Mouse (Mus musculus) ES-E14 (cell line): ENCODE results near the gene 4921536K21Rik. TPM values are rescaled to one million over a fixed set of nuclear protein-coding genes. Genes with fewer than 3 reads are reported as not detected.

ENCODE experiments used
- DNase-seq: peaks from one replicate; pipeline ENCODE4 v3.0.0-alpha.2; 2013; ENCODE audit warnings: low read depth, low spot score
- H3K27ac ChIP-seq: 2 replicates; pipeline ENCODE4 v1.5.1; 2012; ENCODE audit warnings: low read depth, mild to moderate bottlenecking, low read length, moderate library complexity, mixed read lengths; ENCODE audit not compliant: poor library complexity, insufficient read depth, severe bottlenecking
- H3K36me3 ChIP-seq: 2 replicates; pipeline ENCODE4 v1.6.1; 2012; ENCODE audit warnings: mild to moderate bottlenecking, low read length, moderate library complexity, mixed read lengths; ENCODE audit not compliant: control insufficient read depth, poor library complexity, insufficient read depth, severe bottlenecking
- H3K4me1 ChIP-seq, 2 experiments: fragments of 150-350 bp in 1 of 2; sonication (generic) in 1 of 2; 2 replicates each; pipeline ENCODE4 v1.6.1; 2012; ENCODE audit warnings: low read length in 2 of 2, mild to moderate bottlenecking in 1 of 2, mixed read lengths in 1 of 2; ENCODE audit not compliant: control insufficient read depth in 2 of 2, insufficient read depth in 2 of 2, poor library complexity in 1 of 2
- H3K4me3 ChIP-seq, 2 experiments: fragments of 150-350 bp in 1 of 2; sonication (generic) in 1 of 2; 2 replicates each; pipeline ENCODE4 v1.5.1; 2012; ENCODE audit warnings: low read length in 2 of 2, low read depth in 1 of 2, mild to moderate bottlenecking in 1 of 2, mixed read lengths in 1 of 2; ENCODE audit not compliant: insufficient read depth in 1 of 2, poor library complexity in 1 of 2, severe bottlenecking in 1 of 2
- H3K9ac ChIP-seq: 2 replicates; pipeline ENCODE4 v1.6.1; 2012; ENCODE audit warnings: low read depth, mild to moderate bottlenecking, low read length, mixed read lengths; ENCODE audit not compliant: poor library complexity, insufficient read depth, severe bottlenecking
- H3K9me3 ChIP-seq: fragments of 150-350 bp; sonication (generic); 2 replicates; pipeline ENCODE4 v1.6.1; 2012; ENCODE audit warnings: low read depth, mild to moderate bottlenecking, low read length; ENCODE audit not compliant: control insufficient read depth, insufficient read depth
- CHD2 ChIP-seq: IDR thresholded peaks from 2 replicates; pipeline ENCODE4 v1.6.1; 2014; ENCODE audit warnings: mild to moderate bottlenecking, low read depth, low read length, inconsistent platforms
- HCFC1 ChIP-seq: IDR thresholded peaks from 2 replicates; pipeline ENCODE4 v1.6.1; 2012; ENCODE audit warnings: low read length, inconsistent platforms, borderline replicate concordance; ENCODE audit not compliant: insufficient read depth
- MAFK ChIP-seq: IDR thresholded peaks from 2 replicates; pipeline ENCODE4 v1.6.1; 2014; ENCODE audit warnings: mild to moderate bottlenecking, low read depth, low read length, inconsistent platforms; ENCODE audit not compliant: insufficient read depth
- ZC3H11A ChIP-seq: IDR thresholded peaks from 2 replicates; pipeline ENCODE4 v1.6.1; 2012; ENCODE audit warnings: low read depth, mild to moderate bottlenecking, inconsistent platforms, low read length, borderline replicate concordance
- ZNF384 ChIP-seq: IDR thresholded peaks from 2 replicates; pipeline ENCODE4 v1.6.1; 2012; ENCODE audit warnings: low read depth, low read length, inconsistent platforms
- in situ Hi-C, 2 experiments: fragments of 600-800 bp; cut with MboI; formaldehyde crosslinking; loops; one replicate each; pipeline ENCODE4 v1.15.1; 2025; ENCODE audit warnings: low sequenced_read_pairs in 2 of 2, inconsistent platforms in 1 of 2; ENCODE audit not compliant: unreplicated experiment in 2 of 2
- total RNA-seq: library from RNA; depleted of rRNA; stranded (reverse); fragments of 300-350 nt; gene quantifications from 2 replicates; pipeline ENCODE4 v1.2.3, GENCODE M21; 2012

The 4921536K21Rik gene
- total RNA-seq, 1 experiment = 0.22 TPM

DNA sequence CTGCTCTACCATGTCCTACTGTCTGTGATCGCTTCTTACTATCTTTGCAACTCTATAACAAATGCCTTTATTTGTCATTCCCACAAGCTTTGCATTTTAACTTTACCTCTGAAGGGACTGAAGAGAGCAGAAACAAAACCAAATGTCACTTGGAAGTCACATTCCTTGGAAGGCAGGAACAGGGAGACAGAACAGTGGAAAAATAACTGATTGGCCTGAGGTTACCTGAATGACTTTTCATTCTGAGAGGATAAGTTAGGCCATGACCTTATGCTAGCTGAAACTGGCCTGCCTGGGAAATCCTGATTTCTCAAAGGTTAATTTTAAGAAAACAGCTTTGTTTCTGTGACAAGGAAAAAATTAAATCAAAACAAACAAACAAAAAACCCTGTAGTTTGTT lies 1.0 kb upstream of the 4921536K21Rik start:
- in situ Hi-C loops = no loop called here
- no peak overlapping the region for H3K27ac ChIP-seq
- no peak overlapping the region for H3K4me3 ChIP-seq

DNA sequence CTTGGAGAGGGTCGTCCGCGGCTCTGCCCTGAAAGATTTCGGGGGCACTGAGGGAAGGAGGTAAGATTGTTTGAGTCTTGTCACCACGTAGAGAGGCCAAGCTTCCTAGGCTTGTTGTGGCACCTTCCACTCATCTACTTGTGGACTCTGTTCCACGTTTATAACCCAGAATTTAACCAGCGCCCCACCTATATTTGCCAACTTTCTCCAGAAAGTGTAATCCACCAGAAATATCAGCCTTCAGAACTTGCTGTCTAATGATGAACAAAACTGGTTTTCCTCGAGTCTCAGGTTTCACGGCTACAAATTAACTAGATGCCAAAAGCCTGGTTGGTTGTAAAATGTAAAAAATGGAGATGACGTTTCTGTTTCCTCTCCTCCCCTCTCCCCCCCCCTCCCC lies 560 bp upstream of the 4921536K21Rik start:
- in situ Hi-C loops = no loop called here
- no peaks in the 10 kb centered on the region for H3K9me3 ChIP-seq
- no peak for TF ChIP-seq HCFC1
- TF ChIP-seq ZNF384 = no peak
- TF ChIP-seq MAFK = no peak
- TF ChIP-seq CHD2 = no peak
- no peak for TF ChIP-seq ZC3H11A
- no peak overlapping the region for H3K27ac ChIP-seq
- DNase-seq = no peak
- H3K9ac ChIP-seq = peak overlapping the region; percentile 57
- H3K4me3 ChIP-seq = peak overlapping the region; percentile 66 to 79
- peaks cover 3% of the 10 kb centered on the region; the same call in 1 of the 2 replicates for H3K36me3 ChIP-seq
- H3K4me1 ChIP-seq = no peaks in the 10 kb centered on the region

More for the DNA sequence above, 1.0 kb upstream of the 4921536K21Rik start:
- Histone ChIP-seq H3K9me3 (no peaks in the 10 kb centered on the region), H3K36me3 (peaks cover 3% of the 10 kb centered on the region; the same call in 1 of the 2 replicates), H3K9ac (no peak overlapping the region), H3K4me1 (no peaks in the 10 kb centered on the region)
- TF ChIP-seq ZNF384 (no peak), ZC3H11A (no peak), MAFK (no peak), HCFC1 (no peak), CHD2 (no peak)
- DNase-seq = no peak

DNA sequence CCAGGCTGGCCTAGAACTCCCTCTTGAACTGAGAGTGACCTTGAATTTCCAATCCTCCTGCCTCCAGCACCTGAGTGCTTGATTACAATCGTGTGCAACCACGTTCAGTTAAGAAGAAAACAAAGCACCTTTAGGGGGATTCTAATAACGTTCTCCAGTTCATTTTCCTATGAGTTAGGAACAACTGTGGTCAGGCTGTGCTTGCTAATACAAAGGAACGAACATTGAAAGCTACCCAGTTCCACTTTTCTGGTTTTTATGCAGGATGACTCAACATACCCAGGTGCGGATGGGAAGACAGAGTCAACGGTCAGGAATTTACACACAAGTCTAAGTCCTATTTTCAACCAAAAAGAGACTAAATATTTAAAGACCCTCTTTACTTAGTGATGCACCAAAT lies 928 bp downstream of the 4921536K21Rik start:
- Histone ChIP-seq H3K4me3 (peak overlapping the region in 1 of 2 experiments; percentile 79; a peak in 2 of 4 replicates), H3K4me1 (no peaks in the 10 kb centered on the region), H3K9ac (no peak overlapping the region), H3K36me3 (peaks cover 3% of the 10 kb centered on the region; the same call in 1 of the 2 replicates), H3K9me3 (no peaks in the 10 kb centered on the region), H3K27ac (no peak overlapping the region)
- in situ Hi-C loops = no loop called here
- DNase-seq = no peak
- TF ChIP-seq HCFC1 (no peak), MAFK (no peak), CHD2 (no peak)

DNA sequence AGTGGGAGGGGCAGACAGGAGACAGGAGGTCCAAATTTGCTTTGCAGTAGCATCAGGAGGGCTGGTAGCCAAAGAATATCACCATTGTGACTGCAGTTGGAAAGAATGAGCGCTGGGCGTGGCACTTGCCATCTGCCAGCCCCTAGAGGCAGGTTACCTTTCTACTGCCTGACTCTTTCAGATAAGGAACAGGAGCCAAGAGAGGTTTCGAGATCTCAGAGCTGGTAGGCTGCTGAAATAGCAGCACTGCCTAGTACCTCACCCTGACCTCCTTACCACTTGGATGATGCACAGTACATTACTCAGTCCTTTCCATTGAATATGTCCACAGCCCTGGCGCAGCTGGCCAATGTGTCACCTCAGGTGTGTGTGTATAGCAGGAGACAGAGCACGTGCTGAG lies 7.6 kb downstream of the 4921536K21Rik start:
- TF ChIP-seq MAFK (no peak), CHD2 (no peak), ZNF384 (no peak), HCFC1 (no peak), ZC3H11A (no peak)
- no peak overlapping the region for H3K9ac ChIP-seq
- in situ Hi-C loops = no loop called here
- H3K9me3 ChIP-seq = no peaks in the 10 kb centered on the region
- H3K4me3 ChIP-seq = no peak overlapping the region
- H3K27ac ChIP-seq = no peak overlapping the region
- H3K4me1 ChIP-seq = peaks cover 0 to 7% of the 10 kb centered on the region in 2 experiments; a peak in 1 of 4 replicates
- no peak for DNase-seq
- H3K36me3 ChIP-seq = no peaks in the 10 kb centered on the region

DNA sequence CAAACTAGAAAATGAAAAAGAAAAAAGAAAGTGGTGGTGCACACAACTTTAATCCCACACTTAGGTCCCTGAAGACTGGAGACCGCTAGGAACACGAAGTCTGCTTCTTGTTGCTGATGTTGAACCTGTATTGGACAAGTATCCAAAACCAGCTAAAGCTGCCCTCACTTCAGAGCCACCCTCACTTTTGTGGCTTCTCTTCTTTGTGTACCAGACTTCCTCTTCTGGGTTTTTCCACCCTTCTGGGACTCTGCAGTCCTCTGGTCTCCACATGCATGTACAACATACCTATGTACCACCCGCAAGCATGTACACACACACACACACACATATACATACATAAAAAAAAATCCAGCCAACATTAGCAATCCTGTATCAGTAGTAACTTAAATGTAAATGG lies 11.2 kb downstream of the 4921536K21Rik start:
- H3K9ac ChIP-seq = no peak overlapping the region

More for the DNA sequence above, 11.2 kb downstream of the 4921536K21Rik start:
- TF ChIP-seq ZNF384 (no peak), HCFC1 (no peak), MAFK (no peak), CHD2 (no peak), ZC3H11A (no peak)
- H3K9me3 ChIP-seq = no peaks in the 10 kb centered on the region
- no peak for DNase-seq
- peaks cover 0 to 9% of the 10 kb centered on the region in 2 experiments; a peak in 1 of 4 replicates for H3K4me1 ChIP-seq
- H3K36me3 ChIP-seq = no peaks in the 10 kb centered on the region
- H3K27ac ChIP-seq = no peak overlapping the region
- H3K4me3 ChIP-seq = no peak overlapping the region
- in situ Hi-C loops = no loop called here
